Mouse (Mus musculus) hindbrain, postnatal 0 days (tissue): ENCODE measurements around the gene Pax5. TPM values are rescaled to one million over a fixed set of nuclear protein-coding genes. Genes with fewer than 3 reads are reported as not detected.

ENCODE experiments used
- ATAC-seq: fragments of 200-750 bp; cut with Nextera tagmentation; 2 replicates; pipeline ENCODE4 v1.8.0; 2017; ENCODE audit warnings: mild to moderate bottlenecking, moderate TSS enrichment, moderate library complexity
- DNase-seq: peaks from one replicate; pipeline ENCODE4 v3.0.0-alpha.2; 2015; ENCODE audit warnings: low spot score
- H3K27ac ChIP-seq: fragments of 300-500 bp; sonication (generic); 2 replicates; pipeline ENCODE4 v1.5.1; 2014; ENCODE audit warnings: mild to moderate bottlenecking
- H3K27me3 ChIP-seq: fragments of 300-500 bp; sonication (generic); 2 replicates; pipeline ENCODE4 v1.6.1; 2014; ENCODE audit warnings: low read length, mixed read lengths; ENCODE audit not compliant: insufficient read depth
- H3K36me3 ChIP-seq: fragments of 300-500 bp; sonication (generic); 2 replicates; pipeline ENCODE4 v1.6.1; 2014; ENCODE audit warnings: low read length, mixed read lengths; ENCODE audit not compliant: insufficient read depth
- H3K4me1 ChIP-seq: fragments of 300-500 bp; sonication (generic); 2 replicates; pipeline ENCODE4 v1.6.1; 2014; ENCODE audit warnings: antibody characterized with exemption, low read length, mixed read lengths; ENCODE audit not compliant: insufficient read depth
- H3K4me2 ChIP-seq: fragments of 300-500 bp; sonication (generic); 2 replicates; pipeline ENCODE4 v1.6.1; 2014; ENCODE audit warnings: low read depth, mild to moderate bottlenecking, low read length, moderate library complexity, mixed read lengths
- H3K4me3 ChIP-seq: fragments of 300-500 bp; sonication (generic); 2 replicates; pipeline ENCODE4 v1.5.1; 2014; ENCODE audit warnings: low read length
- H3K9ac ChIP-seq: fragments of 300-500 bp; sonication (generic); replicated peaks from 2 replicates; pipeline ENCODE4 v1.6.1; 2014; ENCODE audit warnings: mild to moderate bottlenecking, low read length, moderate library complexity, mixed read lengths
- H3K9me3 ChIP-seq: fragments of 300-500 bp; sonication (generic); 2 replicates; pipeline ENCODE4 v1.6.1; 2016; ENCODE audit warnings: low read length, mixed read lengths
- CTCF ChIP-seq: IDR thresholded peaks from 2 replicates; pipeline ENCODE4 v1.5.1; 2016; ENCODE audit warnings: antibody characterized with exemption, control low read depth, low read depth
- WGBS: fragments of 180-500 bp; shearing (Covaris S2); extraction: QIAGEN DNeasy Blood & Tissue Kit; methylation state at CpG from one replicate; pipeline ENCODE4 v1.1.7; 2014; 5-methylcytosine and 5-hydroxymethylcytosine counted together
- microRNA-seq, 2 experiments: library from miRNA; unstranded; fragments of <30 nt; microRNA quantifications; one replicate each; pipeline ENCODE4; 2016
- polyA plus RNA-seq: library from polyadenylated mRNA; unstranded; fragments of >200 nt; fragmentation: Nextera tagmentation; extraction: Ambion mirVana; gene quantifications from 2 replicates; pipeline ENCODE4 v1.2.1, GENCODE M21; 2015
- total RNA-seq: library from RNA; depleted of rRNA; stranded (reverse); fragments of >200 nt; gene quantifications from 2 replicates; pipeline ENCODE4 v1.2.3, GENCODE M21; 2014; rRNA removed

The Pax5 gene
- total and polyA plus RNA-seq, 2 experiments from 2014 or later: 0.81 to 10.0 TPM

- H3K27ac ChIP-seq: no peak overlapping the region
- H3K27me3 ChIP-seq: no peaks in the 10 kb centered on the region
- H3K36me3 ChIP-seq: no peaks in the 10 kb centered on the region
- no peak overlapping the region for H3K4me3 ChIP-seq
- no peaks in the 10 kb centered on the region for H3K9me3 ChIP-seq
- DNase-seq (peak; percentile 58), ATAC-seq (no peak)
- WGBS: 33% methylated on average over 8 of the region's 8 CpGs
- H3K4me2 ChIP-seq: no peak overlapping the region
- H3K9ac ChIP-seq: no peak overlapping the region
- no peak for TF ChIP-seq CTCF
- 0 out of 2 replicates have a peak, but pooled peaks cover 9% of the 10 kb centered on the region for H3K4me1 ChIP-seq
Measured at GRCm38 (mm10) chr4:44488702-44489101, 221.6 kb downstream of the Pax5 start.

DNA sequence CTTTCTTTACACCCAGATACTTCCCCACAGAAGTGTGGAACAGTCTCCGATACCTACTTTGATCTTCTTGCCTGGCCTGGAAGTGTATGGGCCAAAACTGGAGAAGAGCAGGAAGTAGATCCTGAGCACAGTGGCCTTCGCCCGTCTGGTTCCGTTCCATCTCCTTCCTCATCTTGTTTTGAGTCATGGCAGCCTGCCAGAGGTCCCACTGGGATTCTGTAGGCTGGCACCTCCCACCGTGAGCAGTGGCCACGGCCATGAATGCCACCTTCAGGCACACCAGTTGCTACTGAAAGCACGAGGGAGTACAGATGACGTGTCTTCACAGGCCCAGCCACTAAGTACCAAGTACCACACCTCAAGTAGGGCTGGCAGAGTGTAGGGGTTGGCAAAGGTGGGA is 222.1 kb downstream of the Pax5 start:
- DNase-seq: no peak
- no peak overlapping the region for H3K27ac ChIP-seq
- WGBS: 38% methylated on average over 8 of the region's 8 CpGs
- no peaks in the 10 kb centered on the region for H3K27me3 ChIP-seq
- ATAC-seq: no peak
- H3K4me3 ChIP-seq: no peak overlapping the region
- no peaks in the 10 kb centered on the region for H3K9me3 ChIP-seq
- no peaks in the 10 kb centered on the region for H3K36me3 ChIP-seq
- no peak for TF ChIP-seq CTCF
- no peak overlapping the region for H3K9ac ChIP-seq
- H3K4me2 ChIP-seq: no peak overlapping the region
- H3K4me1 ChIP-seq: 0 out of 2 replicates have a peak, but pooled peaks cover 9% of the 10 kb centered on the region

DNA sequence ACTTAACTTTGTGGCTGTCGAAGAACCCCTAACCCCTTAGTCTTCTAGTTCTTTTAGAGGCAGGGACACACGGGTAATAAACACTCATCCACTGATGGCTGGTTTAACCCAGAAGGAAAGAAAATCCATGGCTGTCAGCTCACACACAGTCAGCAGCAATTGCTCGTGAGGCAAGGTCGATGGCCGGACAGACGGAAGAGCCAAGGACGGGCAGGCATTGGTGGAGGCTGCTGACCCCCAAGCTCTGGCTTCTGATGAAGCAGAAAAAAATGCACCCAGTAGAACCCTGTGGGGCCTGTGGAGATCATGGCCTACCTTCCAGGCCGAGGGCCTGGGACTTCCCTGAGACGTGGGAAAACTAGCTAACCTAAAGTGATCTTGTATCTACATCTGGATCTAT is 227.4 kb downstream of the Pax5 start:
- H3K9ac ChIP-seq: no peak overlapping the region
- H3K27me3 ChIP-seq: no peaks in the 10 kb centered on the region
- no peak for TF ChIP-seq CTCF
- H3K4me2 ChIP-seq: no peak overlapping the region
- ATAC-seq (no peak), DNase-seq (no peak)
- H3K4me1 ChIP-seq: no peaks in the 10 kb centered on the region
- no peaks in the 10 kb centered on the region for H3K9me3 ChIP-seq
- H3K36me3 ChIP-seq: no peaks in the 10 kb centered on the region
- H3K27ac ChIP-seq: no peak overlapping the region
- H3K4me3 ChIP-seq: no peak overlapping the region
- 91% methylated on average over 9 of the region's 9 CpGs for WGBS

- Histone ChIP-seq H3K27me3 (no peaks in the 10 kb centered on the region), H3K4me3 (no peak overlapping the region), H3K9ac (no peak overlapping the region), H3K36me3 (no peaks in the 10 kb centered on the region), H3K9me3 (no peaks in the 10 kb centered on the region), H3K4me1 (no peaks in the 10 kb centered on the region), H3K27ac (no peak overlapping the region), H3K4me2 (no peak overlapping the region)
- peak; percentile 47 for TF ChIP-seq CTCF
- DNase-seq (no peak), ATAC-seq (no peak)
- 86% methylated on average over 1 of the region's 1 CpGs for WGBS
Measured at GRCm38 (mm10) chr4:44479755-44480154, 230.5 kb downstream of the Pax5 start.

Small RNA genes within 50 kb of the gene (microRNA-seq; reads per million reads assigned to microRNA genes)
- 0 to 0.36 reads per million in 2 experiments for gene Mir5120

Other genes with a start within 250 kb of the Pax5 start
- gene Zcchc7, start 45.4 kb upstream of the Pax5 start, total RNA-seq: 15.6 and 18.9 TPM in 2 replicates
- gene Zcchc7, start 45.4 kb upstream of the Pax5 start, polyA plus RNA-seq: 31.6 and 36.1 TPM in 2 replicates